Mouse (Mus musculus): ENCODE data around the gene Gbgt1.
"Not testable (repeated sequence)": the region's sequence is repeated elsewhere in the genome, so short reads cannot be mapped to it uniquely, and the experiment has no call there.

The Gbgt1 gene

GRCm38 (mm10) chr2:28498431-28498830 is 1.7 kb downstream of the Gbgt1 start:
- no peak for DNase-seq (ENCODE audit: low spot score in 2 of 2)

- no peak for DNase-seq (ENCODE audit: low spot score in 2 of 2)
These were observed 6.3 kb downstream of the Gbgt1 start for GRCm38 (mm10) chr2:28502987-28503386.

GRCm38 (mm10) chr2:28504676-28505075 is 8.0 kb downstream of the Gbgt1 start:
- DNase-seq (ENCODE audit: low spot score in 2 of 2) = no peak

GRCm38 (mm10) chr2:28505795-28506194 is 9.1 kb downstream of the Gbgt1 start, which contains the start of gene Gm10134:
Gene Gm10134, plus strand, starts transcription at chr2:28506095.
- no peak for DNase-seq (ENCODE audit: low spot score in 2 of 2)

- DNase-seq (ENCODE audit: low spot score in 2 of 2) = no peak
These were observed 9.6 kb downstream of the Gbgt1 start for GRCm38 (mm10) chr2:28506291-28506690.

GRCm38 (mm10) chr2:28511600-28511999 is 14.9 kb downstream of the Gbgt1 start:
- not testable (repeated sequence) for DNase-seq (ENCODE audit: low spot score in 2 of 2)

- peak in 1 of 2 experiments; percentile 65 for DNase-seq (ENCODE audit: low spot score in 2 of 2)
These were observed 16.2 kb downstream of the Gbgt1 start, which contains the start of gene Ralgds for GRCm38 (mm10) chr2:28512798-28513401. Gene Ralgds, plus strand, starts transcription at chr2:28513125.

GRCm38 (mm10) chr2:28513431-28514370 is 17.0 kb downstream of the Gbgt1 start:
- DNase-seq (ENCODE audit: low spot score in 2 of 2) = no peak

GRCm38 (mm10) chr2:28514489-28514888 is 17.8 kb downstream of the Gbgt1 start:
- peak in 1 of 2 experiments; percentile 82 for DNase-seq (ENCODE audit: low spot score in 2 of 2)

- DNase-seq (ENCODE audit: low spot score in 2 of 2) = peak in 1 of 2 experiments; percentile 87
These were observed 20.7 kb downstream of the Gbgt1 start for GRCm38 (mm10) chr2:28517206-28517909.

- no peak for DNase-seq (ENCODE audit: low spot score in 2 of 2)
These were observed 21.5 kb downstream of the Gbgt1 start for GRCm38 (mm10) chr2:28518231-28518630.

GRCm38 (mm10) chr2:28520581-28520980 is 23.9 kb downstream of the Gbgt1 start:
- no peak for DNase-seq (ENCODE audit: low spot score in 2 of 2)

GRCm38 (mm10) chr2:28521571-28522151 is 25.0 kb downstream of the Gbgt1 start:
- DNase-seq (ENCODE audit: low spot score in 2 of 2) = no peak

- DNase-seq (ENCODE audit: low spot score in 2 of 2) = no peak
These were observed 25.5 kb downstream of the Gbgt1 start for GRCm38 (mm10) chr2:28522166-28522565.

- DNase-seq (ENCODE audit: low spot score in 2 of 2) = peak; percentile 80 to 91
These were observed 27.0 kb downstream of the Gbgt1 start for GRCm38 (mm10) chr2:28523643-28524117.

- no peak for DNase-seq (ENCODE audit: low spot score in 2 of 2)
These were observed 27.7 kb downstream of the Gbgt1 start for GRCm38 (mm10) chr2:28524406-28524805.

- peak; percentile 87 to 89 for DNase-seq (ENCODE audit: low spot score in 2 of 2)
These were observed 28.7 kb downstream of the Gbgt1 start for GRCm38 (mm10) chr2:28525219-28525942.

- DNase-seq (ENCODE audit: low spot score in 2 of 2) = no peak
These were observed 29.5 kb downstream of the Gbgt1 start for GRCm38 (mm10) chr2:28525943-28526876.

- no peak for DNase-seq (ENCODE audit: low spot score in 2 of 2)
These were observed 31.0 kb downstream of the Gbgt1 start for GRCm38 (mm10) chr2:28527436-28528353.
